Mouse (Mus musculus) layer of hippocampus, postnatal 36 days (tissue): ENCODE measurements around the gene Zfp493. TPM values are rescaled to one million over a fixed set of nuclear protein-coding genes. Genes with fewer than 3 reads are reported as not detected.

ENCODE experiments used
- total RNA-seq, 2 experiments: library from RNA; stranded (reverse); gene quantifications; 2 replicates each; pipeline ENCODE4 v1.2.3; 2021

Gene Zfp493
- total RNA-seq, 2 experiments from 2014 or later, result 4.3 to 5.5 TPM

Other genes starting within 250 kb of the Zfp493 start
- 10 to 100 TPM in 1 of 2 experiments, 1 to 10 TPM in 1; 9.9 to 10.8 TPM for gene Zfp748, start 225.9 kb upstream of the Zfp493 start, total RNA-seq
- 10 to 100 TPM in 1 of 2 experiments, 1 to 10 TPM in 1; 8.2 to 10.3 TPM for gene Zfp729b, start 170.0 kb upstream of the Zfp493 start, total RNA-seq
- 1 to 10 TPM in 1 of 2 experiments, under 1 TPM in 1; 0.20 to 1.8 TPM for gene Gm49345, start 141.9 kb upstream of the Zfp493 start, total RNA-seq
- 1 to 10 TPM; 8.9 to 9.0 TPM for gene Zfp729a, start 141.9 kb upstream of the Zfp493 start, total RNA-seq
- gene Zfp738, start 92.6 kb upstream of the Zfp493 start, total RNA-seq, result 10 to 100 TPM; 23.5 to 28.6 TPM
- 10 to 100 TPM; 12.5 to 14.6 TPM for gene Zfp65, start 50.5 kb upstream of the Zfp493 start, total RNA-seq
- 1 to 10 TPM; 5.9 to 6.6 TPM for gene Zfp85, start 24.5 kb upstream of the Zfp493 start, total RNA-seq
- 1 to 10 TPM; 7.4 to 9.1 TPM for gene Zfp273, start 34.0 kb downstream of the Zfp493 start, total RNA-seq
- gene Gm10037, start 51.4 kb downstream of the Zfp493 start, total RNA-seq, result 10 to 100 TPM; 12.7 to 14.2 TPM
- gene BC048507, start 83.6 kb downstream of the Zfp493 start, total RNA-seq, result not detected